Mouse (Mus musculus) small intestine, adult 2 months (tissue): Measurements from ENCODE around the gene Dnlz. TPM values are rescaled to one million over a fixed set of nuclear protein-coding genes. Genes with fewer than 3 reads are reported as not detected.
A peak's percentile ranks its signal among the peaks of the same experiment; 100 is the strongest.

Source experiments
- H3K27ac ChIP-seq: fragments of 200-500 bp; 2 replicates; pipeline ENCODE4 v1.5.1; 2012; ENCODE audit warnings: low read depth, low read length, control low read depth, inconsistent platforms; ENCODE audit not compliant: insufficient read depth
- H3K27me3 ChIP-seq: fragments of 200-500 bp; 2 replicates; pipeline ENCODE4 v1.6.1; 2012; ENCODE audit warnings: mild to moderate bottlenecking, moderate library complexity, low read length, inconsistent platforms; ENCODE audit not compliant: control insufficient read depth, insufficient read depth
- H3K36me3 ChIP-seq: fragments of 200-500 bp; 2 replicates; pipeline ENCODE4 v1.6.1; 2012; ENCODE audit warnings: mild to moderate bottlenecking, low read length, control low read depth, inconsistent platforms; ENCODE audit not compliant: control insufficient read depth, insufficient read depth
- H3K4me1 ChIP-seq: fragments of 200-500 bp; 2 replicates; pipeline ENCODE4 v1.6.1; 2012; ENCODE audit warnings: low read length, inconsistent platforms, mixed read lengths; ENCODE audit not compliant: control insufficient read depth, insufficient read depth, insufficient read length
- H3K4me3 ChIP-seq: fragments of 200-500 bp; 2 replicates; pipeline ENCODE4 v1.5.1; 2012; ENCODE audit warnings: low read depth, mild to moderate bottlenecking, control low read depth, inconsistent platforms, low read length, moderate library complexity
- CTCF ChIP-seq: fragments of 200-500 bp; IDR thresholded peaks from 2 replicates; pipeline ENCODE4 v1.5.1; 2012; ENCODE audit warnings: low read depth, mild to moderate bottlenecking, control low read depth, inconsistent platforms, low read length, moderate library complexity, mixed read lengths; ENCODE audit not compliant: insufficient replicate concordance, insufficient read length; ENCODE audit errors: extremely low read depth
- POLR2A ChIP-seq: fragments of 200-500 bp; IDR thresholded peaks from 2 replicates; pipeline ENCODE4 v1.6.1; 2012; ENCODE audit warnings: low read depth, mild to moderate bottlenecking, control low read depth, inconsistent platforms, low read length, moderate library complexity
- WGBS: fragments of 180-500 bp; shearing (Covaris S2); methylation state at CpG from one replicate; pipeline ENCODE4 v1.1.7; 2018; 5-methylcytosine and 5-hydroxymethylcytosine counted together
- polyA plus RNA-seq: library from polyadenylated mRNA; depleted of rRNA; stranded (reverse); fragments of >200 nt; gene quantifications from 2 replicates; pipeline ENCODE4 v1.2.3, GENCODE M21; 2012

Dnlz gene
- polyA plus RNA-seq, 1 experiment, result 23.7 TPM

- TF ChIP-seq POLR2A (no peak), CTCF (peak; percentile 22; the same call in 1 of the 2 replicates)
- Histone ChIP-seq H3K27me3 (no peaks in the 10 kb centered on the region), H3K4me1 (peaks cover 14% of the 10 kb centered on the region), H3K36me3 (no peaks in the 10 kb centered on the region), H3K4me3 (no peak overlapping the region), H3K27ac (no peak overlapping the region)
- 52% methylated on average over 15 of the region's 15 CpGs for WGBS
These were observed 5.6 kb upstream of the Dnlz start for GRCm38 (mm10) chr2:26357484-26357883.

- 73% methylated on average over 7 of the region's 7 CpGs for WGBS
- H3K4me1 ChIP-seq, result peaks cover 16% of the 10 kb centered on the region
- H3K4me3 ChIP-seq, result no peak overlapping the region
- no peak for TF ChIP-seq CTCF
- TF ChIP-seq POLR2A, result no peak
- H3K36me3 ChIP-seq, result no peaks in the 10 kb centered on the region
- no peak overlapping the region for H3K27ac ChIP-seq
- H3K27me3 ChIP-seq, result no peaks in the 10 kb centered on the region
These were observed 4.8 kb upstream of the Dnlz start for GRCm38 (mm10) chr2:26356678-26357077.

GRCm38 (mm10) chr2:26356231-26356630 lies 4.3 kb upstream of the Dnlz start:
- H3K27me3 ChIP-seq, result no peaks in the 10 kb centered on the region
- H3K4me1 ChIP-seq, result peaks cover 18% of the 10 kb centered on the region
- no peak for TF ChIP-seq CTCF
- no peak for TF ChIP-seq POLR2A
- H3K27ac ChIP-seq, result no peak overlapping the region
- no peak overlapping the region for H3K4me3 ChIP-seq
- WGBS, result 84% methylated on average over 4 of the region's 4 CpGs
- no peaks in the 10 kb centered on the region for H3K36me3 ChIP-seq

GRCm38 (mm10) chr2:26354401-26354800 lies 2.5 kb upstream of the Dnlz start:
- H3K4me3 ChIP-seq, result no peak overlapping the region
- peaks cover 18% of the 10 kb centered on the region for H3K4me1 ChIP-seq
- no peak for TF ChIP-seq POLR2A
- no peak for TF ChIP-seq CTCF
- H3K27me3 ChIP-seq, result no peaks in the 10 kb centered on the region
- WGBS, result 88% methylated on average over 4 of the region's 4 CpGs
- no peak overlapping the region for H3K27ac ChIP-seq
- H3K36me3 ChIP-seq, result no peaks in the 10 kb centered on the region

GRCm38 (mm10) chr2:26353066-26353980 lies 1.4 kb upstream of the Dnlz start:
- TF ChIP-seq POLR2A (no peak), CTCF (no peak)
- WGBS, result 88% methylated on average over 11 of the region's 11 CpGs
- Histone ChIP-seq H3K4me1 (peaks cover 13% of the 10 kb centered on the region), H3K27ac (no peak overlapping the region), H3K27me3 (no peaks in the 10 kb centered on the region), H3K4me3 (peak overlapping the region; percentile 91; the same call in 1 of the 2 replicates), H3K36me3 (no peaks in the 10 kb centered on the region; the same call in 1 of the 2 replicates)

GRCm38 (mm10) chr2:26352291-26352910 lies 491 bp upstream of the Dnlz start:
- no peak overlapping the region for H3K27ac ChIP-seq
- no peaks in the 10 kb centered on the region; the same call in none of the 2 replicates for H3K36me3 ChIP-seq
- 3% methylated on average over 36 of the region's 36 CpGs for WGBS
- no peaks in the 10 kb centered on the region for H3K27me3 ChIP-seq
- no peak for TF ChIP-seq POLR2A
- TF ChIP-seq CTCF, result no peak
- peaks cover 14% of the 10 kb centered on the region for H3K4me1 ChIP-seq
- H3K4me3 ChIP-seq, result peak overlapping the region; percentile 91

GRCm38 (mm10) chr2:26348241-26348640 lies 3.7 kb downstream of the Dnlz start:
- Histone ChIP-seq H3K36me3 (no peaks in the 10 kb centered on the region; the same call in none of the 2 replicates), H3K4me1 (peaks cover 21% of the 10 kb centered on the region), H3K4me3 (no peak overlapping the region), H3K27me3 (no peaks in the 10 kb centered on the region), H3K27ac (no peak overlapping the region)
- TF ChIP-seq POLR2A, result no peak
- TF ChIP-seq CTCF, result no peak
- WGBS, result 63% methylated on average over 6 of the region's 6 CpGs
